Mouse (Mus musculus): ENCODE measurements around the gene 4930595D18Rik.

Gene 4930595D18Rik

DNA sequence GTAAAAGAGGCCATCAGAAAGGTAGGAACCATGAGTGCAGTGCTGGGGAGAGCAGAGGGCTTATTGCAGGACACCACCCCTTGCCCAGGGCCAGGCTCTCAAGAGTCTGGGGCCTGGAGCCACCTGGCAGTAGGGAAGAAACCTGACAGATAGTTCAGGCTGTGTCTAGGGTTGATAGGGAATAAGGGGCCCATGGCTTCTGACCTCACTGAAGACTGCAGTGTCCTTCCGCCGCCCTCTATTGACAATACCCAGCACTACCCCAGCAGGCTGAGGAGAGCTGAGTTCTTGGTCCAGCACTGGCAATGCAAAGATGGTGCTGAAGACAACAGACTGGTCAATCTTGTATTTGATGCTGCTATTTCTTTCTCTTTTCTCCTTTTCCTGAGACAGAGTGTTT, 47.2 kb downstream of the 4930595D18Rik start:
- DNase-seq (ENCODE audit: low spot score in 2 of 2) = no peak

GRCm38 (mm10) chr12:111135953-111136352, 48.3 kb downstream of the 4930595D18Rik start:
- DNase-seq (ENCODE audit: low spot score in 2 of 2) = no peak

DNA sequence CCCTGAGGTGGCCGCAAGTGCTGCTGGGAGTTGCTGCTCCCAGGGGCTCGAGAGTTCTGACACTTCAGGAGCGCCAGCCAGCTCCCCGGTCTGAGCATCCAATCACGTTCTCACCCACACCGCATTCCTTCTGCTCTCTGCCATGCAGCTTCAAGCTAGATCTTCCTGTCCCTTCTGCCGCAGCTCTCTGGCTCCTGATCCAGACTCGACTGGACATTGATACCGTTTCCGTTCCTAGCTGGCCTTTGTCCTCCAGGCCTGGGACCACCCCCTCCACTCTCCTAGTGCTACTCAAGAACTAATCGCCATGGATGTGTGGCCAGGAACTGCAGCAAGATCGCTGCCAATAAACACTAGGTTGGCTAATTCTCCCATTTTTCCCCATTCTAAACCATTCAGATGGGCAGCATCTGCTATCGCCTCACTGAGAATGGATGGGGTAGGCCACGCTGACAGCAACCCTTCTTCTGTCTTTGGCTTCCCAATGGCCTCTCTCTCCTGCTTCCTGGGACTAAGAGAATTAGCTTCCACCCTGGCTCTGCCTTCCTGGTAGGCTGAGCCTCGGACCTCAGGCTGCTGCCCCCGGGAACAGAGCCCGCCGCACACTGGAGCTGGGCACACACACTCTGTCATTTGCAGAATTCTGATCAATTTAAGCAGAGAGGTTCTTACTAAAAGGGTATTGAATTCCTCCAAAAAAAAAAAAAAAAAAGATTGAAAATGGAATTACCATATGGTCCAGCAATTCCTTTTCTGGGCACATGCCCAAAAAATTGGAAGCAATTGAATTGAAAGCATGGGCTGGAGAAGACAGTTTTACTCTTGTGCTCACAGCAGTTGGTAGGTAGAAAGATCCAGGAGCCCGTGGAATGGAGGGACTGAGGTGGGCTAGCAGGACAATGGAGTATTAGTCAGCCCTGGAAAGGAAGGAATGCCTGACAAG, 49.2 kb downstream of the 4930595D18Rik start:
- peak; percentile 13 to 15 for DNase-seq (ENCODE audit: low spot score in 2 of 2)

DNA sequence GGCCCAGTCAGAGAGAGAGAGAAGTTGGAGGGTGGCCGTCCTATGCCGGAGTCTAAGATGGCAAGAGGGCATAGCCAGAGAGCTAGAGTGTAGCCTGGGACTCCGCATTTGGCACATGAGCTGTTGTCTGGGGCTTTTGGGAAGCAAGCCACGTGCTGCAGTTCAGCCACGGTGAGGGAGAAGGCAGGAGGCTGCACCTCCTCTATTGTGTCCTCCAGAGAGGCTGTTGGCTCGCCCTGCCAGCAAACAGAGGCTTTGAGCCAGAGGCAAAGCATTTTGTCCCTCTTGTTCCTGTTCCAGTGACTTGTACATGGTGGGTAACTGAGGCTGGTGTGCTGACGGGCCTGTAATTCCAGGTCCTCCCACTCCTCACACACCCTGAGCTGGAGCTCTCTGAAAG, 50.1 kb downstream of the 4930595D18Rik start:
- DNase-seq (ENCODE audit: low spot score in 2 of 2) = no peak

- DNase-seq (ENCODE audit: low spot score in 2 of 2) = no peak
Measured at GRCm38 (mm10) chr12:111125666-111126065, 58.6 kb downstream of the 4930595D18Rik start.

DNA sequence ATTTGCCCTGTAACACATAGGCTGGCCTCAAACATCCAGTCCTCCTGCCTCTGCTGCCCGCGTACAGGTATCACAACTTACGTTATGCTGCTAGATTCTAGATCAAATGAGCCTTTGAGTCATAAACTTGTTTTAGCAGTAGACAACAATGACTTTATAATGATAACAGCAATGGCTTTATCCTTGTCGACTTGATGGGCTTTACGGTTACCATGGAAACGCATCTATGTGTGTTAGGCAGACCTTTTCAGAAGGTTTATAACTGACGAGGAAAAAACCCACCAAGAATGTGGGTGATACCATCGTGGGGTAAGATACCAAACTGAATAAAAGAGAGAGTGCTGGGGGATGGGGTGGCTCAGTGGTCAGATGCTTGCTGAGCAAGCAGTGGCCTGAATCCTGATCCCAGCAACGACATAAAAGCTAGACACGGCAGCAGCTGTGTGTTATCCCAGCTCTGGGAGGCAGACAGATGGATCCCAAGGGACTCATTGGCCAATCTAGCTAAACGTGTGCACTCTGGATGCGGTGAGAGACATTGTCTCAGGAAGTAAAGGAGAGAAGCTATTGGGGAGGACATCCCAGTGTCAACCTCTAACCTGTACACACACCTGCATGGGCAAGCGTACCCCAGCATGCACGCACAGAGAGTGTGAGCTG, 59.6 kb downstream of the 4930595D18Rik start:
- DNase-seq (ENCODE audit: low spot score in 2 of 2) = no peak

- DNase-seq (ENCODE audit: low spot score in 2 of 2) = no peak
Measured at GRCm38 (mm10) chr12:111122332-111122852, 61.9 kb downstream of the 4930595D18Rik start.

GRCm38 (mm10) chr12:111120976-111121645, 63.2 kb downstream of the 4930595D18Rik start:
- DNase-seq (ENCODE audit: low spot score in 2 of 2) = no peak

DNA sequence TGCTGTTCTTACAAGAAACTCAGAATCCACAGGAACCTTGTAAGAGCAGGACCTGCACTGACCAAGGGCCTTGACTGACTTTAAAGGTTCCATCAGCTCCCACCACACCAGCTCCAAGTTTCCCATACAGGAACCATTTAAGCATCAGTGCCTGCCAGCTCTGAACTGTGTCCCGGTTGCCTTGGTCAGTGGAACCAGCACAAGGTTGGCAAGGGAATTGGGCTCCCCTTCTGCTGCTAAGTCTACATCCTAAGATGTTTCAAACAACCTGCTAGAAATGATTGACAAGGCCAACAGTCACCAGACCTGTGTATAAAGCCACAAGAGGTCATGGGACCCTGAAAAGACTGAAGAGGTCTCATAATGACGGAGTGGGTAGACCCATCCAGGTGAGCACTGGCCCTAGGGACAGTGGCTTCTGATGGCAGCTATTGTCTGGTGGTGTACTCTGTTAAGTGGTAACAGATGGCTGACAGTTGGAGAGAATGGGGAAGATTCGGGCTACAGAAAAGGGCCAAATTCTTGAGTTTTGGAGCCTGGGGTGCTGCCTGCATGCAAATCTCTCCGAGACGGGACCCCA, 64.7 kb downstream of the 4930595D18Rik start:
- no peak for DNase-seq (ENCODE audit: low spot score in 2 of 2)

DNA sequence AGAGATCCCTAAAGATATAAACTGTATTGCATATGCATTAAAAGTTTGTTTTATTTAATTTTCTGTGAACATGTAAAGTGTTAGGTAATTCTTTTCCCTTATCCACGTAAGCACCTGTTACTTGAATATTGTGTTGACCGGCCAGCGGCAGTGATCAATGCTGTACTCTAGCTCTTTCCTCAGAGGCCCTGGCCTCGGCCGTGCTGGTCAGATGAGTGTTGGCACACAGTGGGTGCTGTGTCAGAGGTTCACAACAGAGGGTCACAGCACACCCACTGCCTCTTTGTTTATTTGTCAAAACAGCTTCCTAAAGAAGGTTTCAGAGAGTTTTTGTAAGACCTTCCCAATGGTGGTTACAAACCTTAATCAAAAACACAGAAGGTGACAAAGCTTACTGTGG, 69.7 kb downstream of the 4930595D18Rik start:
- no peak for DNase-seq (ENCODE audit: low spot score in 2 of 2)

DNA sequence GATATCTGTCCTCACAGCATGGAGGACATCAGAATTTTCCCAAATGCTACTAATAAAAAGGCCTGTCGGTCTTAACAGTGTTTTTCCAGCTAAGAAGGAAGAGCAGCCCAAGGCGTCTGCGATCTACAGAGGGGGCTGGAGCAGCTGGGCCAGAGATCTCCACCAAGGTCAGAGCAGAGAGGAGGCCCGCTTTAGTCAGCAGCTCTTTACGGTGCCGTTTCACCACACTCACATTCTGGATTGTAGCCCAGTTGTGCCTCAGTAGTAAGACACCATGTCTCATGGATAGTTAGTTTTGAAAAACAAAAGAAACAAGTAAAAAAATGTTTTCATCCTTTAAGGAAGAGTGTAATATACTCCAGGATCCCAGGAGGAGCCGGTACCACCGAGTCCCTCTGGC, 73.1 kb downstream of the 4930595D18Rik start:
- DNase-seq (ENCODE audit: low spot score in 2 of 2) = no peak
